Mouse (Mus musculus): ENCODE measurements around the gene Mapk6.

GRCm38 (mm10) chr9:75353094-75353493 is 56.7 kb downstream of the Mapk6 start:
- no peak for TF ChIP-seq CTCF (conservative IDR thresholded peaks at IDR 0.05; ENCODE audit: low read length)
- TF ChIP-seq NANOG (IDR thresholded peaks at IDR 0.05; ENCODE audit: borderline replicate concordance, low read length) = no peak

All from E14TG2a.4 (cell line).